Mouse (Mus musculus) heart, adult 8-10 months (tissue): ENCODE measurements around the gene Vwce. TPM values are rescaled to one million over a fixed set of nuclear protein-coding genes. Genes with fewer than 3 reads are reported as not detected.

Experiments used
- DNase-seq: peaks from one replicate; pipeline ENCODE4 v3.0.0; 2022; ENCODE audit warnings: low spot score
- total RNA-seq, 4 experiments: library from RNA; stranded (reverse); gene quantifications; 2 replicates each; pipeline ENCODE4 v1.2.4; 2022

Vwce gene
- total RNA-seq = not detected

DNA sequence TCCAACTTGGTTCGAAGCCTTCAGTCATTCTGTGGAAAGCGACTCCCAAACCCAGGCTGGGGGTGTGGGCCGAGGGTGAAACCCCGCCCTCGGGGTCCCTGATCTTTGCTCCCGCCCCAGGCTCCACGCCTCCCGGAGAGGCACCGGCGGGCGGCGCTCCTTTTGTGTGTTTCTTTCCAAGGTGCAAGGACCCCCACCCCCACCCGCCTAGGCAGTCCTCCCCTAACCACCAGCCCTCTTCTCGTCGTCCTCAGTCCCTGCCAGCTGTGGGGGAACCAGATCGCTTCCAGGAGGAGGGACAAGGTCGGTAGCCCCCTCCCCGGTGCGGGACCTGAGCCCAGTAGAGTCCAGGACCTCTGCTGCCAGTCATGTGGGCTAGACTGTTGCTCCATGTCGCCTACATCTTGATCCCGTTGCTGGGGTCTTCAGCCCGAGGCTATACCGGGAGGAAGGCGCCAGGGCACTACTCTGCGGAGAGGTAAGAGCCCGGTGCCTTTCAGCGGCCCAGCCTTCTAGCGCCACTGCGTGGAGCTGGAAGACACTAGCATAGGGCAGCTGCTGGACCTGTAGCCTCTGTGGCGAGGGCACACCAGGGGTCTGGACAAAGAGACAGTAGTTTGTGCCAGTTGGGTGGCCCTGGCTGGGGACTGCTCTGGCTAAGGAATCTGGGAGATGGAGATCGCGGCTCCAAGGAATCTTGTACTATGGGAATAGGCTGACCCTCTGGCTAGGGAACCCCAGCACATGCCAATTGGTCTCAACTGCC lies at the start of gene Vwce:
Gene Vwce (plus strand): TSS at position 108 of the 766 bp plus-strand sequence.
- peak; percentile 7 for DNase-seq

- no peak for DNase-seq
Measured at GRCm38 (mm10) chr19:10585112-10585511, 48.9 kb upstream of the Vwce start.

DNA sequence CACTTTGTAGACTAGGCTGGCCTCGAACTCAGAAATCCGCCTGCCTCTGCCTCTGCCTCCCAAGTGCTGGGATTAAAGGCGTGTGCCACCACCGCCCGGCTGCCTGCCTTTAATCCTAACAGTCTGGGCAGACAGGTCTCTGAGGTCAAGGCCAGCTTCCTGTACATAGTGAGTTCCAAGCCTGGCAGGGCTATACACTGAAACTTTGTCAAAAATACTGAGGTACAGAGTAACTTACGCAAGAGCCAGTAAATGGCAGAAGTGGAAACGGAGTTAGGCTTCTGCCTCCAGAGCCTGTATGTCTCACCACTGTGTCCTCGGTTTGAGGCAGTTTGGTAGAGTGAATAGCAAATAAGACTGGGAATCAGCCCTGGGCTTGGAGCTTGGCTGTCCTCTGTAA lies 46.8 kb upstream of the Vwce start:
- DNase-seq = no peak

- DNase-seq = no peak
Measured at GRCm38 (mm10) chr19:10589127-10589857, 44.7 kb upstream of the Vwce start.

DNA sequence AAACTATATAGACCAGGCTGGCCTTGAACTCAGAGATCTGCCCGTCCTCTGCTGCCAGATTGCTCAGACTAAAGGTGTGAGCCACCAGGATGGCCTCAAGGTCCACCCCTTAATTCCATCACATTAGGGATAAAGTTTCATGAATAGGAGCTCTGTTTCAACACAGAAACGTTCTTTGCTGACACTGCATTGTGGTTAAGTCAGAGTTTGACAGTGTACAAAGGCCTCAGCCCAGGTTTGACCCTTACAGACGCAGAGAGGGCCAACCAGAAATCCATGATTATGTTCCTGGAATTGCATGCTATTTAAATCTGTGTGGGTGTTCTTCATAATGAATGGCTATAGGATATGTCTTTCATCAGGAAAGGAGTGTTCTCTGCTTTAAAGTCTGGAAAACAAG lies 43.7 kb upstream of the Vwce start:
- DNase-seq = no peak

- DNase-seq = no peak
Measured at GRCm38 (mm10) chr19:10591659-10592377, 42.2 kb upstream of the Vwce start.

DNA sequence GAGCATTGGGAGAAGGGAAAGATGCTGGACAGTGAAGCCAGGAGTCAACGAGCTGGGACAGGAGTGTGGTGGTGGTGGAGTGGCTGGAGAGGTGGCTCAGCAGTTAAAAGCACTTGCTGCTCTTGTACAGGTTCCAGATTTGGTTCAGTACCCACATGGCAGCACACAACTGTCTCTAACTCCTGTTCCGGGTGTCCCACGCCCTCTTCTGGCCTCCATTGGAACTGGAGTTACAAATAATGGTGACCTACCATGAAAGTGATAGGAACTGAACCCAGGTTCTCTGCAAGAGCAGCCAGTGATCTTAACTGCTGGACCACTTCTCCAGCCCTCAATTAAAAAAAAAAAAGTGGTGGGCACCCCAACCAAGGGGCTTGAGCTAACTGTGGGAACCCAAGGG lies 35.8 kb upstream of the Vwce start:
- no peak for DNase-seq

DNA sequence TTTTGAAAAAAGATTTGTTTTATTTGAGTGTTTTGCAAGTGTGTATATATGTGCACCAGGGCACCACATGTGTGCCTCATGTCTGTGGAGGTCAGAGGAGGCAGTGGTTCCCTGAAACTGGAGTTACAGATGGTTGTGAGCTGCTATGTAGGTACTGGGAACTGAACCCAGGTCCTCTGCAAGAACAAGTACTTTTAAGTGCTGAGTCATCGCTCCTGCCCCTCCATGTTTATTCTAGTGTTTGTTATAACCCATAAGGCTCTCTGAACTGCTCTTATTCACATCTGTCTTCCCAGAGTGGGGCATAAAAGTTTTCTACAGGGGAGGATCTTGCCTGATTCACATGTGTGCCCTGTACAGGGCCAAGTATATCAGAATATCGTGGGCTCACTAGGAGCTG lies 34.4 kb upstream of the Vwce start:
- DNase-seq = no peak

- DNase-seq = no peak
Measured at GRCm38 (mm10) chr19:10602247-10602769, 31.7 kb upstream of the Vwce start.

DNA sequence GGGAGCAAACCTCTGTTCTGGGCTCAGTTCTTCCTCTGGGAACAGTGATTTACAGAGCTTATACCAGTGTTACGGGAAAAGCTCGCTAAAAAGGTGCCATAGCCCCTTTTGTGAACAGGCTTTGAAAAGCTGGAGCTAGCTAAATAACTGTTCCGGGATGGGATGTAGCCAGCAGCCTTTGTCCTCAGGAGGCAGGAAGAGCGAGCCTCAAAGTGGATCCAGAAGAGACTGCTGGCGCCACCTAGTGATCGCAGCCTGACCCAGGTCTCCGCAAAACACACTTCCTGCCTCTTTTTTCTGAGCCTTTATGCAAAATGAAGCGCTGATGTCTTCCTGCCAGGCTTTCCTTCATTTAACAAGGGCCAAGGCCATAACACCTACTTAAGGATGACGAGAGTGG lies 31.2 kb upstream of the Vwce start:
- peak; percentile 89 for DNase-seq

GRCm38 (mm10) chr19:10603660-10604523 lies 30.1 kb upstream of the Vwce start:
- no peak for DNase-seq

GRCm38 (mm10) chr19:10604534-10604933 lies 29.5 kb upstream of the Vwce start:
- DNase-seq = no peak

GRCm38 (mm10) chr19:10605293-10605900 lies 28.6 kb upstream of the Vwce start, which contains the start of the genes Ddb1 and Tkfc:
Ddb1 (plus strand) TSS chr19:10605327.
Tkfc (minus strand) TSS chr19:10605654.
- peak; percentile 99 for DNase-seq

DNA sequence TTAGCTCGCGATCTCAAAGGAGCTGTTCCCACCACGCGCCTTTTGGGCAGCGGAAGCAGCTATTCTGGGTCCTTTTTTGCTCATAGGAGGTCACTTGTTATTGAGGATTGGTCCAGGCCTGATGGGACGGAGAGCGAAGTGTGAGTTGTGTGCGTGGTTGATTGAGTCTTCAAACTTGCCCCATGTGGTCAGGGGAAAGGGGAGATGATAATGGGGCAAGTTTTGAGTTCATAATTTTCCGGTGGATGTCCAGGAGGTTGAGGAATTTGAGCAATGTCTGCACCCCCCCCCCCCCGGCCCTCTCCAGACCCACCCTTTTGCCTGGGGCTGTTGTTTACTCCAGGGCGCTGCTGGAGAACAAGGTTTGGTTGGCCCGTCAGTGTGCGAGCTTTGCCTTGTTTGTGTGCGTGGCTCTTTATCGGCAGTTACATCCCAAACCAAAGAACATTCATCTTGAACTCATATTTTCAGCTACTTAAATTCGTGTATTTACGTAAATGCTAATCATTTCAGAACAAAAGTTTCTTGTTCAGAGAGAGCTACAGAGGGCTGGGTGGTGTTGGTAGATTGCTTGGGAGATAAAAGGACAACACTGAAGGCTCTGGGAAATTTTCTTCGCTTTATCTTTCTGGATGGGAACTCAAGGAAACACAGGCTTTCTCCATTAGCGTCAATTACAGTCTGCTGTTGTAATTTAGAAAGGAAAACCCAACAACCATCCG lies 28.0 kb upstream of the Vwce start:
- no peak for DNase-seq

GRCm38 (mm10) chr19:10608573-10609240 lies 25.3 kb upstream of the Vwce start:
- no peak for DNase-seq

DNA sequence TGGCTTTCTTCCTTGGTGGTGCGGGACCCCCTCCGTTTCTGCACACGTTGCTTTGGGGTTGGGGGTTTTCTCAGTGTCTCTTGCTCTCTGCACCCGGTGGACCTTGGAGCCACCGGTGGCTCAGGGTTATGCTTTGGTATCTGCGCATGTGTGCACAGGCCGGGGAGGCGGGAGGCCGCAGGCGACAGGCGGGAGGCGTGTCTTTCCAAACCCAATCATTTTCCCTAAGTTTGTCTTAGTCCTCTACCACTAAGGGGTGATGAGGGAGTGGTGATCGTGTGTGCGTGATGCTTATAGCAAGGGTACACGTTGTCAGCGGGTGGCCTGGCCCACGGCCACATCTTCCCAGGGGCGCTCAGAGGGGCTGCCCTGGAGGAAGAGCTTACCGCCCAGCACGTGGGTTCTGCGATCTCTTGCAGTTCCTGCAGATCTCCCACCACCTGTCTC lies 882 bp downstream of the Vwce start:
- DNase-seq = peak; percentile 10

DNA sequence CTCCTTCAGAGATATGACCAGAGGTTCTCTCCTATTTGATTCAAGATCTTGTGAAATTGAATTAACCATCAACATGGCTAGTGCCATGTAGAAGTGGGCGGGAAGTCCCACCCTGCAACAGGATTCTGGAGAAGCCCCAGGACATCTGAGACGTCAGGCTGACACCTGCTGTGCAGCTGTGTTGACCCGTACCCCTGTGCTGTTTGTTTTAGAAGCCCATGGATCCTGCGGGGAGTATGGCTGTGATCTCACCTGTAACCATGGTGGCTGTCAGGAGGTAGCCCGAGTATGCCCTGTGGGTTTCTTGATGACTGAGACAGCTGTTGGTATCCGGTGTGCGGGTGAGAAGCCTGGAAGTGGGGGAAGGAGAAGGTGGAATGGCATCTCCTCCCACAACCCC lies 3.8 kb downstream of the Vwce start:
- DNase-seq = no peak

DNA sequence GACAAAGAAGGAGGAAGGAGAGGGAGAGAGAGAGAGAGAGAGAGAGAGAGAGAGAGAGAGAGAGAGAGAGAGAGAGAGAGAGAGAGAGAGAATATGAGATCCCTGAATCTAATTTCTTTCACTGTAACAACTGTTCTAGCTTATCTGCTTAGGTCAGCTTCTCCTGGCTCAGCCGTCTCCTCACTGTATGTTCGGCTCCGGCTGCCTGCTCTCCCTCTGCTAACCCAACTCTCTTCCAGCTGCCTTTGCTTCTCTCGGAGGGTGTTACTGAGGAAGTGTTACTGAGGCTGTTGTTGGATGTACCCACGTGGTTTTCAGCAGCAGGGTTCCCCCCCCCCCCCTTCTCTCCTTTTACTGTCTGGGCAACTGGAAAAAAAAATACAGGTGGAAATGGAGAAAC lies 6.1 kb downstream of the Vwce start:
- DNase-seq = no peak

- no peak for DNase-seq
Measured at GRCm38 (mm10) chr19:10640589-10641378, 6.8 kb downstream of the Vwce start.
